Mouse (Mus musculus) myocyte (in vitro differentiated cells): ENCODE measurements around the gene 4930402H24Rik. TPM values are rescaled to one million over a fixed set of nuclear protein-coding genes. Genes with fewer than 3 reads are reported as not detected.

ENCODE experiments used
- H3K27me3 ChIP-seq: one replicate; pipeline ENCODE4 v1.6.1; 2011; ENCODE audit not compliant: control insufficient read depth, insufficient read depth, insufficient read length
- H3K36me3 ChIP-seq: one replicate; pipeline ENCODE4 v1.6.1; 2011; ENCODE audit not compliant: control insufficient read depth, insufficient read depth
- H3K4me2 ChIP-seq: one replicate; pipeline ENCODE4 v1.6.1; 2011; ENCODE audit warnings: low read depth, control low read depth
- H3K4me3 ChIP-seq: one replicate; pipeline ENCODE4 v1.5.1; 2011; ENCODE audit warnings: mild to moderate bottlenecking, control low read depth, moderate library complexity
- H3K79me2 ChIP-seq: one replicate; pipeline ENCODE4 v1.6.1; 2011; ENCODE audit not compliant: control insufficient read depth, insufficient read depth
- H3ac ChIP-seq: one replicate; pipeline ENCODE4 v1.6.1; 2011; ENCODE audit not compliant: control insufficient read depth, insufficient read length
- CEBPB ChIP-seq: IDR thresholded peaks from 2 replicates; pipeline ENCODE4 v1.6.1; 2011; ENCODE audit warnings: mild to moderate bottlenecking, moderate library complexity; ENCODE audit not compliant: poor library complexity, insufficient read depth, severe bottlenecking
- E2F4 ChIP-seq: IDR thresholded peaks from one replicate; pipeline ENCODE4 v1.6.1; 2011; ENCODE audit warnings: mild to moderate bottlenecking, control low read depth, moderate library complexity; ENCODE audit not compliant: insufficient read depth
- MAX ChIP-seq: IDR thresholded peaks from one replicate; pipeline ENCODE4 v1.6.1; 2011; ENCODE audit warnings: low read depth, mild to moderate bottlenecking, control low read depth
- MYOD1 ChIP-seq, 3 experiments: IDR thresholded peaks; one replicate each; pipeline ENCODE4 v1.6.1; 2011; ENCODE audit warnings: control low read depth in 2 of 3, low read depth in 2 of 3, mild to moderate bottlenecking in 2 of 3, moderate library complexity in 1 of 3; ENCODE audit not compliant: insufficient read length in 2 of 3, control insufficient read depth in 1 of 3
- MYOG ChIP-seq, 3 experiments: IDR thresholded peaks; one replicate each; pipeline ENCODE4 v1.6.1; 2011; ENCODE audit warnings: control low read depth in 2 of 3, low read depth in 2 of 3, mild to moderate bottlenecking in 2 of 3; ENCODE audit not compliant: insufficient read length in 2 of 3, control insufficient read depth in 1 of 3, insufficient read depth in 1 of 3
- POLR2A ChIP-seq: IDR thresholded peaks from one replicate; pipeline ENCODE4 v1.6.1; 2011; ENCODE audit warnings: low read depth, mild to moderate bottlenecking, control low read depth, moderate library complexity; ENCODE audit not compliant: insufficient read length
- POLR2AphosphoS2 ChIP-seq: IDR thresholded peaks from one replicate; pipeline ENCODE4 v1.6.1; 2011; ENCODE audit warnings: low read depth, control low read depth; ENCODE audit not compliant: insufficient read length
- REST ChIP-seq: IDR thresholded peaks from one replicate; pipeline ENCODE4 v1.6.1; 2011; ENCODE audit warnings: mild to moderate bottlenecking, control low read depth, moderate library complexity; ENCODE audit not compliant: insufficient read depth, insufficient read length
- SRF ChIP-seq: IDR thresholded peaks from one replicate; pipeline ENCODE4 v1.6.1; 2011; ENCODE audit warnings: low read depth; ENCODE audit not compliant: control insufficient read depth, insufficient read length
- TCF12 ChIP-seq: IDR thresholded peaks from one replicate; pipeline ENCODE4 v1.6.1; 2011; ENCODE audit warnings: mild to moderate bottlenecking, control low read depth; ENCODE audit not compliant: poor library complexity, insufficient read depth, severe bottlenecking
- TCF3 ChIP-seq: IDR thresholded peaks from one replicate; pipeline ENCODE4 v1.6.1; 2011; ENCODE audit warnings: low read depth, control low read depth; ENCODE audit not compliant: insufficient read length
- USF1 ChIP-seq: IDR thresholded peaks from one replicate; pipeline ENCODE4 v1.6.1; 2011; ENCODE audit warnings: low read depth, mild to moderate bottlenecking, control low read depth, moderate library complexity
- polyA plus RNA-seq: library from polyadenylated mRNA; unstranded; fragments of >200 nt; fragmentation: generic; extraction: Trizol; gene quantifications from one replicate; pipeline ENCODE4 v1.2.1, GENCODE M21; 2012; ENCODE audit warnings: missing spikeins

4930402H24Rik gene
- polyA plus RNA-seq, 1 experiment: 10.4 TPM

DNA sequence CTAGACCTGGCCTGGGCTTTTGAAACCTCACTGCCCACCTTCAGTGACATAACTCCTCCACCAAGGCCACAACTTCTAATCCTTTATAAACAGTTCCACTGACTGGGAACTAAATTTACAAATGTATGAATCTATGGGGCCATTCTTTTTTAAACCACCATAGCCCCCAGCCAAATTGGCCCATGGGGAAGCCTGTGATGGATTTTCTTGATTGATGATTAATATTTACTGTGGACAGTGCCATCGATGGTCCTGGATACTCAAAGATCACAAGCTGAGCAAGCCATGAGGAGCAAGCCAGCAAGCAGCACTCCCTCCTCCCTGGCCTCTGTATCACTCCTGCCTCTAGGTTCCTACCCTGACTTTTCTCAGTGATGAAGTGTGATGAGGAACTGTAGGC, 11.5 kb upstream of the 4930402H24Rik start:
- H3K36me3 ChIP-seq: no peaks in the 10 kb centered on the region
- no peak overlapping the region for H3K4me2 ChIP-seq
- H3K27me3 ChIP-seq: no peaks in the 10 kb centered on the region
- H3K79me2 ChIP-seq: peaks cover 39% of the 10 kb centered on the region
- TF ChIP-seq USF1 (no peak), SRF (no peak)
- H3K4me3 ChIP-seq: no peak overlapping the region
- H3ac ChIP-seq: no peak overlapping the region

DNA sequence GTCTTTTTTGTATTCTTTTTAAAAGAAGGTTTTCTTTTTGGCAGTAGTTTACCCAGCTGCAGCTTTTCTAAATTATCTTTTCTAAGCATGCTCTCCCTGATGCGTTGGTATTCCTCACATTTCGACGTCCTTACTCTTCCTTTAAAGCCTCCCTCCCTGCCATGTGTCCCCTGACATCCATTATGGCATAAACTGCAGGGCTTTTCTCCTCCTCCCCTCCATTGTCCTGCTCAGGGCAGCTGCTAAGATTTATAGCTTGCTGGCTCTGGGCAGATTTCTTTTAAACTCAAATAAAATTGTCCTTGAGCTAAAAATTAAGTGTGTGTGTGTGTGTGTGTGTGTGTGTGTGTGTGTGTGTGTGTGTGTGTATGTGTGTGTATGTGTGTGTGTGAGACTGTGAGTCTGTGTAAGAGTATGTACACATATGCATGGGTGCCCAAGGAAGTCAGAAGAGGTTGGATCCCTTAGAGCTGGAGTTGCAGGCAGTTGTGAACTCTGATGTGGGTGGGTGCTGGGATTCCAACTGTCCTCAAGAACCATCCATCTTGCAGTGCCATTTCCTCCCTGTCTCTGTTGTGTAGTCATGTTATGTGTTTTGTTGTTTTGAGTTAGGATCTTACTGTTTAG, 10.4 kb upstream of the 4930402H24Rik start:
- no peaks in the 10 kb centered on the region for H3K36me3 ChIP-seq
- H3K79me2 ChIP-seq: peaks cover 42% of the 10 kb centered on the region
- no peak overlapping the region for H3K4me2 ChIP-seq
- TF ChIP-seq MYOG (IDR thresholded peaks at IDR 0.05; ENCODE audit: control insufficient read depth in 1 of 3, insufficient read depth in 1 of 3, insufficient read length in 2 of 3, low read depth in 2 of 3) (no peak), TCF12 (no peak), E2F4 (no peak), MYOD1 (IDR thresholded peaks at IDR 0.05; ENCODE audit: control insufficient read depth in 1 of 3, insufficient read length in 2 of 3, low read depth in 2 of 3) (no peak), POLR2AphosphoS2 (no peak), REST (no peak), CEBPB (no peak), POLR2A (no peak), TCF3 (no peak), USF1 (no peak), SRF (no peak), MAX (no peak)
- H3K4me3 ChIP-seq: no peak overlapping the region
- H3ac ChIP-seq: no peak overlapping the region
- H3K27me3 ChIP-seq: no peaks in the 10 kb centered on the region

DNA sequence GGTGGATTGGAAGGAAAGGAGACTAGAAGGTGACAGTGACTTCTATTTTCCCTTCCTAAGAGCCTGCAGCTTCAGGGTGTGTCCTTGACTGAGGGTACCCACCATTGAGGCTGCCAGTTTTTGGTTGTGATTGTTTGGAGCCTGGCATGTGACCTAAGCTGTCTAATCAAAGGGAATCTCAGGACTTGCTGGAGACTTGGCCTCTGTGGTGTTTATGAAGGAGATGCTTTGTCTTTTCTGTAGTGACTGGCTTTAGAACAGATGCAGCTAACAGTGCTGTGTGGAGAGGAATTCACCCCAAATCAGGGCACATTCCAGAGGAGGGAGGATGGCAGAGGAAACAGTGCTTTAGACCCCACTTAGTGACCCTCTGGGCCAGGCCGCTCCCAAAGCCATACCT, 8.7 kb upstream of the 4930402H24Rik start:
- no peak for TF ChIP-seq CEBPB
- TF ChIP-seq MYOD1 (IDR thresholded peaks at IDR 0.05; ENCODE audit: control insufficient read depth in 1 of 3, insufficient read length in 2 of 3, low read depth in 2 of 3): no peak
- TF ChIP-seq MAX: no peak
- no peak for TF ChIP-seq MYOG (IDR thresholded peaks at IDR 0.05; ENCODE audit: control insufficient read depth in 1 of 3, insufficient read depth in 1 of 3, insufficient read length in 2 of 3, low read depth in 2 of 3)
- no peak for TF ChIP-seq SRF
- TF ChIP-seq E2F4: no peak
- TF ChIP-seq TCF3: no peak
- TF ChIP-seq USF1: no peak
- TF ChIP-seq REST: no peak
- TF ChIP-seq POLR2A: no peak
- no peak for TF ChIP-seq POLR2AphosphoS2
- TF ChIP-seq TCF12: no peak
- Histone ChIP-seq H3K4me3 (no peak overlapping the region), H3K36me3 (no peaks in the 10 kb centered on the region), H3K79me2 (peaks cover 36% of the 10 kb centered on the region), H3ac (no peak overlapping the region), H3K27me3 (no peaks in the 10 kb centered on the region), H3K4me2 (no peak overlapping the region)

DNA sequence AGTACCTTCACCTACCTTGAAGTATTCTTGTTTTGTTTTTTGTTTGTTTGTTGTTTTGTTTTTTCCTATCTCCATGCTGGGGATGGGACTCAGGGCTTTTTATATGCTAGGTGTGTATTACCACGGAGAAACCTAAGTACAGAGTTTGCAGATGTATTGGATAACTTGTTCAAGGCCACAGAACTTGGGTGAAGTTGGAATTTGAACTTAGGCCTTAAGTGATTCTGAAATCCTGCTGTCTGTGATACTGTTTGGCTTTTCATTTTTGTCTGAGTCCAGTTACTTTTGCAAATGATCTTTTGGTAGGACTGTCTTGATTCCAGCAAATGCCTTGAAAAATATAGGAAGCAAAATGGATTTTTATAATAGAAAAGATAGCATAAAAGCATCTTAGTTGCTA, 5.5 kb upstream of the 4930402H24Rik start:
- Histone ChIP-seq H3K4me2 (no peak overlapping the region), H3K79me2 (peaks cover 54% of the 10 kb centered on the region), H3K27me3 (no peaks in the 10 kb centered on the region), H3K36me3 (no peaks in the 10 kb centered on the region), H3K4me3 (no peak overlapping the region), H3ac (no peak overlapping the region)
- TF ChIP-seq SRF: no peak
- no peak for TF ChIP-seq MYOD1 (IDR thresholded peaks at IDR 0.05; ENCODE audit: control insufficient read depth in 1 of 3, insufficient read length in 2 of 3, low read depth in 2 of 3)
- no peak for TF ChIP-seq E2F4
- no peak for TF ChIP-seq USF1
- TF ChIP-seq TCF12: no peak
- no peak for TF ChIP-seq CEBPB
- no peak for TF ChIP-seq REST
- no peak for TF ChIP-seq TCF3
- no peak for TF ChIP-seq POLR2A
- TF ChIP-seq MAX: no peak

DNA sequence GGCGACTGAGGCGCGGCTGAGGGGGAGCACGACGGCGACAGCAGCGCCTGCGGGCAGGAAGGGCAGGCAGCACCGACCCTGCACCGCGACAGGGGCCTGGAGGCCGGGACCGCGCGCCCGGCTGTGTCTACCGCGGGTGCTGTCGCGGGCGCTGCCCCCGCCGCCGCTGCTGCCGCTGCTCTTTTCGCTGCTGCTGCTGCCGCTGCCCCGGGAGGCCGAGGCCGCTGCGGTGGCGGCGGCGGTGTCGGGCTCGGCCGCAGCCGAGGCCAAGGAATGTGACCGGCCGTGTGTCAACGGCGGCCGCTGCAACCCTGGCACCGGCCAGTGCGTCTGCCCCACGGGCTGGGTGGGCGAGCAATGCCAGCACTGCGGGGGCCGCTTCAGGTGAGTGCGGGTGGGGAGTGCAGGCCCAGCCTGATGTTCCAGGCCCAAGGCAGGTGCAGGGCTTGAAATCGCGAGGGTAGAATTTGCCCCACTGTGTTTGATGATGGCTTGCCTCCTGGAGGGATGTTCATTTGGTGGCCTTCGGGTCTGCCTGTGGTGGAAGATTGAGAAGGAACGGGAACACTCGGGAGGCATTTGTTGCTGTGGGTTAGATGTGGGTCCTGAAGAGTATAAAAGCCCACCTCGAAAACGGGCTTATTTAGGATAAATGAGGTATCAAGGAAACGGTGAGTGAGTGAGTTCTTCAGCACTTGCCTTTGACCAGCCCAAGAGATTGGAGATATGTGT, 544 bp upstream of the 4930402H24Rik start:
- no peaks in the 10 kb centered on the region for H3K27me3 ChIP-seq
- no peaks in the 10 kb centered on the region for H3K36me3 ChIP-seq
- H3K4me2 ChIP-seq: peak overlapping the region; percentile 86
- H3K4me3 ChIP-seq: peak overlapping the region; percentile 67
- H3ac ChIP-seq: peak overlapping the region; percentile 96
- TF ChIP-seq POLR2A (no peak), MYOG (IDR thresholded peaks at IDR 0.05; ENCODE audit: control insufficient read depth in 1 of 3, insufficient read depth in 1 of 3, insufficient read length in 2 of 3, low read depth in 2 of 3) (peak in 1 of 3 experiments; percentile 21), MYOD1 (IDR thresholded peaks at IDR 0.05; ENCODE audit: control insufficient read depth in 1 of 3, insufficient read length in 2 of 3, low read depth in 2 of 3) (peak in 1 of 3 experiments; percentile 35)
- peaks cover 36% of the 10 kb centered on the region for H3K79me2 ChIP-seq
